Mouse (Mus musculus): Measurements from ENCODE around the gene Hivep1.
A peak's percentile ranks its signal among the peaks of the same experiment; 100 is the strongest.

The Hivep1 gene

GRCm38 (mm10) chr13:42116301-42116700 is 64.5 kb downstream of the Hivep1 start:
- DNase-seq, result no peak

GRCm38 (mm10) chr13:42119062-42119461 is 67.2 kb downstream of the Hivep1 start:
- DNase-seq, result no peak

GRCm38 (mm10) chr13:42121106-42121776 is 69.4 kb downstream of the Hivep1 start:
- DNase-seq, result no peak

- no peak for DNase-seq
Observed at GRCm38 (mm10) chr13:42121777-42122682, 70.2 kb downstream of the Hivep1 start.

- no peak for DNase-seq
Observed at GRCm38 (mm10) chr13:42144627-42145026, 92.8 kb downstream of the Hivep1 start.

GRCm38 (mm10) chr13:42149328-42150071 is 97.7 kb downstream of the Hivep1 start:
- no peak for DNase-seq

GRCm38 (mm10) chr13:42150072-42150450 is 98.2 kb downstream of the Hivep1 start:
- DNase-seq, result no peak

- DNase-seq, result no peak
Observed at GRCm38 (mm10) chr13:42150462-42151127, 98.8 kb downstream of the Hivep1 start.

- no peak for DNase-seq
Observed at GRCm38 (mm10) chr13:42158259-42158658, 106.4 kb downstream of the Hivep1 start.

GRCm38 (mm10) chr13:42159416-42160185 is 107.8 kb downstream of the Hivep1 start:
- no peak for DNase-seq

- peak in 1 of 2 experiments; percentile 30 for DNase-seq
Observed at GRCm38 (mm10) chr13:42170802-42171201, 119.0 kb downstream of the Hivep1 start.

- no peak for DNase-seq
Observed at GRCm38 (mm10) chr13:42174827-42175420, 123.1 kb downstream of the Hivep1 start.

GRCm38 (mm10) chr13:42182635-42183034 is 130.8 kb downstream of the Hivep1 start:
- DNase-seq, result no peak

GRCm38 (mm10) chr13:42184131-42184530 is 132.3 kb downstream of the Hivep1 start:
- no peak for DNase-seq

GRCm38 (mm10) chr13:42193016-42193415 is 141.2 kb downstream of the Hivep1 start:
- DNase-seq, result no peak

- no peak for DNase-seq
Observed at GRCm38 (mm10) chr13:42195671-42196070, 143.8 kb downstream of the Hivep1 start.

- no peak for DNase-seq
Observed at GRCm38 (mm10) chr13:42197656-42198055, 145.8 kb downstream of the Hivep1 start.

GRCm38 (mm10) chr13:42213556-42213955 is 161.7 kb downstream of the Hivep1 start:
- no peak for DNase-seq

- no peak for DNase-seq
Observed at GRCm38 (mm10) chr13:42222401-42222800, 170.6 kb downstream of the Hivep1 start.

- DNase-seq, result no peak
Observed at GRCm38 (mm10) chr13:42228849-42229248, 177.0 kb downstream of the Hivep1 start.

GRCm38 (mm10) chr13:42233741-42234419 is 182.1 kb downstream of the Hivep1 start:
- DNase-seq, result no peak

Data from kidney, adult 8-10 months (tissue).